Mouse (Mus musculus): ENCODE results near the gene Litaf.

Litaf gene

GRCm38 (mm10) chr16:11066029-11066832 lies at the start of gene Litaf:
Gene Litaf (minus strand): TSS chr16:11066157.
- in situ Hi-C loops (cut with MboI; ENCODE audit: unreplicated experiment in 2 of 2), result no loop called here

- in situ Hi-C loops (cut with MboI; ENCODE audit: unreplicated experiment in 2 of 2), result loop anchor here (10.0 to 25.0 kb wide), 3 partner anchors 234 to 547 kb away; no protein-coding TSS in a partner anchor
Measured at GRCm38 (mm10) chr16:11109198-11109740, 43.3 kb upstream of the Litaf start.

DNA sequence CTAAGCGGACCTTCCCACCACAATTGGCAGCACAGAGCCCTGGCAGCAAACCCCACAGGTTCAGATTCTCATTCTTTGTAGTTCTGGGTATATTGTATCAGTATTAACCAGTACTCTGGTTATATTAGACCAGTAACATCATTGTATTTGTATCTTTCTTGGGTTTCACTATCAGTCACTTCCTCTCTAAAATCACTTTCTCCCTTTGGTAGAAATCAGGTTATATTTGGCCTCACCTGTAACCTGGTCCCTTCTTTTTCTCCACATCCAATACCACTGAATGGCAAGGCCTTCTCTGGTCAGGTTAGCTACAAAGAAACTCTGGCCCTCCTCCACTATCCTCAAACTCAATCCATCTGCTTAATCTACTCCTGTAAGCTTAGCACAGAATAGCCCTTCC lies 38.9 kb upstream of the Litaf start:
- in situ Hi-C loops (cut with MboI; ENCODE audit: unreplicated experiment in 2 of 2), result loop anchor here (10.0 to 25.0 kb wide), 3 partner anchors 230 to 543 kb away; no protein-coding TSS in a partner anchor

DNA sequence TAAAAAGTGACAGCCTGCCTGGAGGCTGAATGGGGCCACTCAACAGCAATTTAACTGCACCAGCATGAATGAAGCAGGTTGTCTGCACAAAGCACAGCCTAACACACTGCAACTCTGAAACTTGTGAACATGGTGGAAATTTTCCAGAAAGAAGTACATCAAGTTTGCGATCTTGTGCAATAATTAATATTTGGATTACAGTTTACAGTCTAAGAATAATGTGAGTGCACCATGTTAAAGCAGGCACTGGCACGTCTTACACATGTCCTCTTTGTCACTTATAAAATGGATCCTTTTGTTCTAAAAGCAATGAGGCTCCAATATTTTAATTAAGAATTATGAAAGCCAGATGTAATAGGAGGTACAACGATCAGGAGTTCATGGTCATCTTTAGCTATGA lies 31.3 kb upstream of the Litaf start:
- in situ Hi-C loops (cut with MboI; ENCODE audit: unreplicated experiment in 2 of 2), result loop anchor here in 1 of 2 experiments (10.0 kb wide), 1 partner anchor 68 kb away; no protein-coding TSS in a partner anchor

DNA sequence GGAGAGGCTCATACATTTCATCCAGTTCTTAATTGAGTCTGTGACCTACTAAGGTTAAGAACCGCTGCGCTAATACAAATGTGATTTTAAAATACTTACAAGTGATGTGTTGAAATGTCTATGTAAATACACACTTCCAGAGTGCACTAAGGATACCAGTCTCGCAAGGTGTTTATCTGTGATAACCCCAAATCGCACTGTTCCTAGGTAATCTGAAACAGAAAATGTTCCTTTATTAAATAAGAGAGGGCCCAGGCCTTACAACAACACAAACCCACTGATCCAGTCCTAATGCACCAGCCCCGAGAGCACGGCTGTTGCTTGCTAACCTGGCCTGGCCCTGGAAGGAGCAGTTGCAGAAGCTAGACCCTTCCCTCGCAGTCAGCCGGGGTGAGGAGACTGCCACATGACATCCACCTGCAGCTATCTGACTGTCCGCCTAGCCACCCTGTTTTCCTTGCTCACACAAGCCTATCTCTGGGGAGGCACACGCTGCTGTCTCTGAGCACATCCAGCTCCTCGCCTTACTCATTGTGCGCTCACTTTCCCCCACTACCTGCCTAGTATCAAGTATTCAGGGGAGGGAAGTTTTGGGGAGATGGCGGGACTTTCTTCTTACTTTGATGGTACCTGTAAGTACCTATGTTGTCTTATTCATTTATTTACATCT lies 27.9 kb upstream of the Litaf start:
- in situ Hi-C loops (cut with MboI; ENCODE audit: unreplicated experiment in 2 of 2), result loop anchor here (5.0 to 10.0 kb wide), 3 partner anchors 52 to 71 kb away; no protein-coding TSS in a partner anchor

- in situ Hi-C loops (cut with MboI; ENCODE audit: unreplicated experiment in 2 of 2), result loop anchor here (5.0 to 10.0 kb wide), 3 partner anchors 50 to 72 kb away; no protein-coding TSS in a partner anchor
Measured at GRCm38 (mm10) chr16:11092523-11092922, 26.6 kb upstream of the Litaf start.

- in situ Hi-C loops (cut with MboI; ENCODE audit: unreplicated experiment in 2 of 2), result loop anchor here (5.0 to 10.0 kb wide), 3 partner anchors 50 to 73 kb away; no protein-coding TSS in a partner anchor
Measured at GRCm38 (mm10) chr16:11092061-11092460, 26.1 kb upstream of the Litaf start.

DNA sequence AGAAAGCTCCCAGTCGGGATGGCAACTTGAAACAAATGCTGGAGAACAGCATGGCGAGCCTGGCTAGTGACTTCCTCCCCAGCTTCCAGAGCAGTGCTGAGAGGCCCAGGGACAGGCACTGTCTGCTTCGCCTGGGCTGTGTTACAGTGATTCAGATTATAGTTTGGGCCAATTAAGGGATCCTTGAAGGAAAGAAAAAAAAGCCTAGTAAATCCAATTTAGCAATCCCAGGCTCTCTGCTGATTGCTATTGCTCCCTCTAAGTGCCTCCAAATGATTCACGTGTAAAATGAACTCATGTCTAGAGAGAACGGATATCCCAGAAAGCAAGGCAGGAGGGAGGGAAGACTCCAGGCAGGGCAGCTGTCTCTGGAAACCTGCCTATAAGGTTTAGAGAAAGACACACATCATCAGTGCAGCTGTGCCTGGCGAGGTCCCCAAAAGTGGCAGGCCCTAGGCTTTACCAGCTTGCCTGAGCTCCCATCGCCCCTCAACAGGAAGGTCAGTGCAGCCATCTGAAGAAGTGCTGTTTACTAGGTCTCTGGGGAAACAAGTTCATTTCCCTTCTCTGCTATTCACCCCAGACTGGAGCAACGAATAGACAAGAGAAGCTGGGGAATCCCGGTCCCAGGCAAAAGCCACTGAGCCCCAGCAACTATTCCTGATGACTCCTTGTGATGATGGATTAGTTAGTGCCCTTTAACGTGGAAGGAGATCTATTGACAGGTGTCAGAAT lies 25.0 kb upstream of the Litaf start:
- in situ Hi-C loops (cut with MboI; ENCODE audit: unreplicated experiment in 2 of 2), result loop anchor here (5.0 to 10.0 kb wide), 3 partner anchors 49 to 74 kb away; no protein-coding TSS in a partner anchor

GRCm38 (mm10) chr16:11086856-11087588 lies 21.1 kb upstream of the Litaf start:
- in situ Hi-C loops (cut with MboI; ENCODE audit: unreplicated experiment in 2 of 2), result no loop called here

GRCm38 (mm10) chr16:11086299-11086698 lies 20.3 kb upstream of the Litaf start:
- in situ Hi-C loops (cut with MboI; ENCODE audit: unreplicated experiment in 2 of 2), result no loop called here

GRCm38 (mm10) chr16:11084181-11084580 lies 18.2 kb upstream of the Litaf start:
- in situ Hi-C loops (cut with MboI; ENCODE audit: unreplicated experiment in 2 of 2), result no loop called here

GRCm38 (mm10) chr16:11078216-11078869 lies 12.4 kb upstream of the Litaf start:
- in situ Hi-C loops (cut with MboI; ENCODE audit: unreplicated experiment in 2 of 2), result no loop called here

- in situ Hi-C loops (cut with MboI; ENCODE audit: unreplicated experiment in 2 of 2), result no loop called here
Measured at GRCm38 (mm10) chr16:11077601-11078201, 11.7 kb upstream of the Litaf start.

DNA sequence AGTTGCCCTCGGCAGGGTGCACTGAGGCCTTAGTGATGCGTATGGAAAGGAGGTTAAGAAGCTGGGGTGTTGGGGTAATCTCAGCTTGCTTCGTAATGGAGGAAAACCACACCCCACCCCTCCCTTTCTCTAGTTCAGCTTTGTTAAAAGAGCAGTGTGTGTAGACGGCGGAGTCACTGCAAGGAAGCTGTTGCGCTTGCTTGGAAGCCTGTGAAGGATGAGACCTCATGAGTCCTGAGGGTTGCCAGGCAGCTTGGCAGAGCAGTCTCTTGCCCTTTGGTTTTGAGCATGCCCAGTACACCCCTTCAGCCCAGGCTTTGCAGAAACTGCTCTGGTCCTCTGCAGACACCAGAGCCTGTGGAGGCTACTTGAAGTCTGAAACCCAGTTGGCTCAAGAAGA lies 7.1 kb upstream of the Litaf start:
- in situ Hi-C loops (cut with MboI; ENCODE audit: unreplicated experiment in 2 of 2), result no loop called here

- in situ Hi-C loops (cut with MboI; ENCODE audit: unreplicated experiment in 2 of 2), result no loop called here
Measured at GRCm38 (mm10) chr16:11072454-11072853, 6.5 kb upstream of the Litaf start.

DNA sequence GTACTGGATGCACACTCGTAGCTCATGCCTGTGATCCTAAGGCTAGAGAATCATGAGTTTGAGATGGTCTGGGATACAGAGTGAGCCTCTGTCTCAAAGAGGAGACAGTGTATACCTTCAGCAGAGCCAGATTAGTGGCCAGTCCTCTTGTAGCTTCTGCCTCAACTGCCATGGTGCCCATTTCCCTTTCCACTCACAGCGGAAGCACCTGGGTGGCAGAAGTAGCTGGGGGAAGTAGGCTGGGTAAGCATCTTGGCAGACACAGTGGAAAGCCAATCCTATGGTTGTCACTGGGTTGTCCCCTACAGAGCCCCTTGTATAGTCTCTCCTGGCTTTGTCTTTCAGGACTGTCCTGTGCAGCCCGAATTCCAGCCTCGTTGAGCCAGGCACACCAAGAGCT lies 5.9 kb upstream of the Litaf start:
- in situ Hi-C loops (cut with MboI; ENCODE audit: unreplicated experiment in 2 of 2), result no loop called here

- in situ Hi-C loops (cut with MboI; ENCODE audit: unreplicated experiment in 2 of 2), result no loop called here
Measured at GRCm38 (mm10) chr16:11071176-11071575, 5.2 kb upstream of the Litaf start.

- in situ Hi-C loops (cut with MboI; ENCODE audit: unreplicated experiment in 2 of 2), result no loop called here
Measured at GRCm38 (mm10) chr16:11069710-11070420, 3.9 kb upstream of the Litaf start.

All from v-Abl transformed pro-B cells (cell line).